Mouse (Mus musculus): Measurements from ENCODE around the gene Pes1. TPM values are rescaled to one million over a fixed set of nuclear protein-coding genes. Genes with fewer than 3 reads are reported as not detected.
"Not testable (repeated sequence)": the region's sequence is repeated elsewhere in the genome, so short reads cannot be mapped to it uniquely, and the experiment has no call there.

The Pes1 gene
- polyA plus RNA-seq, 1 experiment from 2014 or later = 78.0 TPM

DNA sequence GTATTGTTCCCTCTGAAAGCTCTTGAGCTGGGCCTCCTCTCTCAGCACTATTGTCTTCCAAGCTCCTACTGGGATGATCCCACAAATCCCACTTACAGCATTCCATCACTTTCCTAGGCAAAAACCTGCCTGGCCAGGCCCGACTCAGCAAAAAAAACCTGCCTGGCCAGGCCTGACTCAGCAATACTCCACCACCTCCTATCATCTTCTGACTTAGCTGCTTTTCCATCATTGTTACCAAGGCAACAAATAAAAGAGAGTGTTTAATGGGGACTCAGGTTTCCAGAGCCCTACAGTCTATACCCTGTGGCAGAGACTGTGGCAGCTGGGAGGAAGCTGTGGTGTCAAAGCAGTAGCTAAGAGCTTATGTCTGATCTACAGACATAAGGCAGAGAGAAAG is 48.8 kb downstream of the Pes1 start:
- 74% methylated on average over 1 of the region's 1 CpGs for WGBS
- Histone ChIP-seq H3K9ac (ENCODE audit: low read length) (no peak overlapping the region), H3K36me3 (ENCODE audit: control insufficient read depth, insufficient read depth, low read length) (no peaks in the 10 kb centered on the region), H3K4me1 (replicated peaks; ENCODE audit: control insufficient read depth, insufficient read depth, low read length) (no peaks in the 10 kb centered on the region), H3K27me3 (ENCODE audit: control insufficient read depth, insufficient read depth, low read depth, low read length) (no peaks in the 10 kb centered on the region), H3K9me3 (ENCODE audit: control insufficient read depth, low read length) (peaks cover 2% of the 10 kb centered on the region; the same call in 1 of the 2 replicates), H3K4me2 (ENCODE audit: low read depth, low read length) (no peak overlapping the region), H3K27ac (ENCODE audit: low read length) (no peak overlapping the region), H3K4me3 (ENCODE audit: low read length) (no peak overlapping the region)
- ATAC-seq (ENCODE audit: low read depth) = no peak

DNA sequence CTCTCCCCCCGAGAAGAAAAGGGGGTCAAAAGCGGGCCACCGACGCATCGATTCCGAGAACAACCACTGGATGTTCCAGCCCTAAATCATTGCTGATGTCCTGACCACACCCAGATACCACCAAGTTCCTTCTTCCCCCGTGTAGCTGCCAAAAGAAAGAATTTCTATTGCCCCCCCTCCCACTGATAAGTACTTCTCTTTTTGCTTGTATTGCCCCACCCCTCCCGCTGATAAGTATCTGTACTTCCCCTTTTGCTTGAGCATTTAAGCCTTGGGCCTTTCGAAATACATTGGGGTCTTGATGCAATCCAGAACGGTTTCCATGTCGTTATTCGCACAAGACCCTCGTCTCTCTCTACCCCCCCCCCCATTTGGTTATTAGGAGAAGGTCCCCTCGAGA is 52.0 kb downstream of the Pes1 start:
- WGBS = 78% methylated on average over 14 of the region's 14 CpGs
- not testable (repeated sequence) for H3K27me3 ChIP-seq (ENCODE audit: control insufficient read depth, insufficient read depth, low read depth, low read length); H3K4me2 ChIP-seq (ENCODE audit: low read depth, low read length); ATAC-seq (ENCODE audit: low read depth); H3K4me3 ChIP-seq (ENCODE audit: low read length); H3K27ac ChIP-seq (ENCODE audit: low read length); H3K9me3 ChIP-seq (ENCODE audit: control insufficient read depth, low read length); H3K36me3 ChIP-seq (ENCODE audit: control insufficient read depth, insufficient read depth, low read length); H3K9ac ChIP-seq (ENCODE audit: low read length); H3K4me1 ChIP-seq (replicated peaks; ENCODE audit: control insufficient read depth, insufficient read depth, low read length)

DNA sequence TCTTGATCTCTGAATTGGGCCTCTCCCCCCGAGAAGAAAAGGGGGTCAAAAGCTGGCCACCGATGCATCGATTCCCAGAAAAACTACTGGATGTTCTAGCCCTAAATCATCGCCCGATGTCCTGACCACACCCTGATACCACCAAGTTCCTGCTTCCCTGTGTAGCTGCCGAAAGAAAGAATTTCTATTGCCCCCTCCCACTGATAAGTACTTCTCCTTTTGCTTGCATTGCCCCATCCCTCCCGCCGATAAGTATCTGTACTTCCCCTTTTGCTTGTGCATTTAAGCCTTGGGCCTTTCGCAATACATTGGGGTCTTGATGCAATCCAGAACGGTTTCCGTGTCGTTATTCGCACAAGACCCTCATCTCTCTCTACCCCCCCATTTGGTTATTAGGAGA is 58.3 kb downstream of the Pes1 start:
- not testable (repeated sequence) for H3K4me3 ChIP-seq (ENCODE audit: low read length); H3K4me2 ChIP-seq (ENCODE audit: low read depth, low read length); H3K4me1 ChIP-seq (replicated peaks; ENCODE audit: control insufficient read depth, insufficient read depth, low read length); H3K27ac ChIP-seq (ENCODE audit: low read length); H3K36me3 ChIP-seq (ENCODE audit: control insufficient read depth, insufficient read depth, low read length); H3K9me3 ChIP-seq (ENCODE audit: control insufficient read depth, low read length); H3K9ac ChIP-seq (ENCODE audit: low read length); H3K27me3 ChIP-seq (ENCODE audit: control insufficient read depth, insufficient read depth, low read depth, low read length); ATAC-seq (ENCODE audit: low read depth)
- WGBS = 89% methylated on average over 13 of the region's 13 CpGs

DNA sequence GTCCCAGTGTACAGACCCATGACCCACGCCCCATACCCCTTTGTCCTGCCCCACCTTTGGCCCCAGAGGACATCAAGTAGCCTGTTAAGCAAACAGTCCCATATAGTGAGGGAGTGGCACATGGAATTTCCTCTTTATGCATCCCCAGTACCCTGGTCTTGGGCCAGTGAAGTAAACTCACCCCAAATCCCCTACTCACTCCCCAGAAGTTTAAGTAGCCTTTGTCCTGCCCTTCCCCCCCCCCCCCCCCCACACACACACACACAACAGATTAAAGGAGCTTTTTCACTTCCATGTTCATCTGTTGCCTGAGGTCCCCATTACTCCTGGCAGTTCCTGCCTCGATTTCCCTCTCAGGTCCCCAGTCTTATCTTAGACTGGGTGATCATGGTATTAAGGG is 59.5 kb downstream of the Pes1 start:
- H3K9me3 ChIP-seq (ENCODE audit: control insufficient read depth, low read length) = no peaks in the 10 kb centered on the region
- no peaks in the 10 kb centered on the region for H3K27me3 ChIP-seq (ENCODE audit: control insufficient read depth, insufficient read depth, low read depth, low read length)
- no peak overlapping the region for H3K4me2 ChIP-seq (ENCODE audit: low read depth, low read length)
- no peak for ATAC-seq (ENCODE audit: low read depth)
- no peaks in the 10 kb centered on the region for H3K36me3 ChIP-seq (ENCODE audit: control insufficient read depth, insufficient read depth, low read length)
- 64% methylated on average over 2 of the region's 2 CpGs for WGBS
- no peak overlapping the region for H3K4me3 ChIP-seq (ENCODE audit: low read length)
- H3K27ac ChIP-seq (ENCODE audit: low read length) = no peak overlapping the region
- H3K9ac ChIP-seq (ENCODE audit: low read length) = no peak overlapping the region
- H3K4me1 ChIP-seq (replicated peaks; ENCODE audit: control insufficient read depth, insufficient read depth, low read length) = no peaks in the 10 kb centered on the region

DNA sequence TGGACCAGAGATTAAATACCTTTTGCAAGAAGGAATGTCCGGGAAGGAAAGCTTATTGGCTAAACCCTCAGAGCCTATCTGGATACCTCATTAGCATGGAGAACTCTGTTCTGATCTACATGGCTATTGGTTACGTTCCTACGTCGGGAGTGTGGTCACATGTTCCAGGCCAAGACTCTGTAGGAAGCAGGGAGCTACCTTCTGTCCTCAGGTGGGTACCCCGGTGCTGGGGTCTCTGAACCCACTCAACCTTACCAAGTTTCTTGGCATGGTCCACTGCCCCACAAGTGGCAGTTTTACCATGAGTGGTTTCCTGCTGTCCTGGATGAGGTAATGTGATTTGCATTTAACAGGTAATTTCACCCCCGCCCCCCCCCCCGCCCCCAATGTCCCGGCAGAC is 63.3 kb downstream of the Pes1 start:
- Histone ChIP-seq H3K4me2 (ENCODE audit: low read depth, low read length) (no peak overlapping the region), H3K27ac (ENCODE audit: low read length) (no peak overlapping the region), H3K4me1 (replicated peaks; ENCODE audit: control insufficient read depth, insufficient read depth, low read length) (no peaks in the 10 kb centered on the region), H3K9me3 (ENCODE audit: control insufficient read depth, low read length) (no peaks in the 10 kb centered on the region), H3K4me3 (ENCODE audit: low read length) (no peak overlapping the region), H3K27me3 (ENCODE audit: control insufficient read depth, insufficient read depth, low read depth, low read length) (no peaks in the 10 kb centered on the region), H3K9ac (ENCODE audit: low read length) (no peak overlapping the region), H3K36me3 (ENCODE audit: control insufficient read depth, insufficient read depth, low read length) (no peaks in the 10 kb centered on the region)
- WGBS = 69% methylated on average over 8 of the region's 8 CpGs
- no peak for ATAC-seq (ENCODE audit: low read depth)

DNA sequence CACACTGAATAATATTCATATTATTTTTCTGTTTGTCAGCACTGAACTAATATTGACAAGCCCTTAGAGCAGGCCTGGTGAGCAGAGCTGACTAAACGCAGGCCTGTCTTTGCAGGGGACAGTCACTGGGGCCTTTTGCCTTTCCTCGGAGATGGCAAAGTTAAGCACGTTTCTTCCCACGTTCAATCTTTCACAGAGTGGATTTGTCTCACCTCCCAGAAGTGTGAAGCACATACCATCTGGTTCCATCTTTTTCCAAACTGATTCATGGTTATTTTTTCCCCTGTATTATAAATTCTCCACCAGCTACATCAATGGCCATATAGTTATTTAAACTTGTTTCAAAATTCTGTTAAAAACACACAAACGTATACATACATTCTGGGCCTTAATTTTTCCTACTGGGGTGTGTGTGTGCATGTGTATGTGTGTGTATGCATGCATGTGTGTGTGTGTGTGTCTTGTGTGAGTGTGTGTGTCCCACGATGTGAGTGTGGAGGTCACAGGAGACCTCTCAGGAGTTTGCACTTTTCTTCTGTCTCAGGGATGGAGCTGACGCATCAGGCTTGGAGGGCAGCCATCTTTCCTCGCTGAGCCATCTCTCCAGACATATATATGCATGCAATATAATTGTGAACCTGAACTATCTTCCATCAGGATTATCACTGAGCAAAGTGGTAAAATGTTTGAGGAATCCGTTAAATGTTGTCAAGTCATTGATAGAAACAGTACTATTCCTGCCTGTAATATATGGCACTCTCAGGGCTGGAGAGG is 64.0 kb downstream of the Pes1 start:
- H3K9ac ChIP-seq (ENCODE audit: low read length) = no peak overlapping the region

DNA sequence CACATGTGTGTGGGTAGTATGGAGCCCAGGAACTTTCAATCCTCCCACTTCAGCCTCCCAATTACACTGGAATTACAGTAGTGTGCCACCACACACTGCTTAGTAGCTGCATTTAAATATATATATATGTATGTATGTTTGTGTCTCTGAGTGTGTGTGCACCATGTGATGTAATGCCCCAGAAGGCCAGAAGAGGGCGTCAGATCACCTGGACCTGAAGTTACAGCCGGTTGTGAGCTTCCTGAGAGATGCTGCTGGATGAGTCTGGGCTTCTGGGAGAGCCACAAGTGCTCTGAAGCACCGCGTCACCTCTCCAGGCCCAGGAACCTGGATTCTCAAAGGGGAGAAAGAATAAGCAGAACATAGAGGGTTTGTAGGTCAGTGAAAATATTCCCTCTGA is 65.6 kb downstream of the Pes1 start:
- Histone ChIP-seq H3K4me3 (ENCODE audit: low read length) (no peak overlapping the region), H3K9ac (ENCODE audit: low read length) (no peak overlapping the region), H3K4me1 (replicated peaks; ENCODE audit: control insufficient read depth, insufficient read depth, low read length) (no peaks in the 10 kb centered on the region), H3K27ac (ENCODE audit: low read length) (no peak overlapping the region), H3K9me3 (ENCODE audit: control insufficient read depth, low read length) (no peaks in the 10 kb centered on the region), H3K4me2 (ENCODE audit: low read depth, low read length) (no peak overlapping the region), H3K27me3 (ENCODE audit: control insufficient read depth, insufficient read depth, low read depth, low read length) (no peaks in the 10 kb centered on the region), H3K36me3 (ENCODE audit: control insufficient read depth, insufficient read depth, low read length) (no peaks in the 10 kb centered on the region)
- 73% methylated on average over 4 of the region's 4 CpGs for WGBS
- ATAC-seq (ENCODE audit: low read depth) = no peak

More for the DNA sequence above, 64.0 kb downstream of the Pes1 start:
- H3K27me3 ChIP-seq (ENCODE audit: control insufficient read depth, insufficient read depth, low read depth, low read length) = no peaks in the 10 kb centered on the region
- no peak overlapping the region for H3K4me2 ChIP-seq (ENCODE audit: low read depth, low read length)
- H3K4me1 ChIP-seq (replicated peaks; ENCODE audit: control insufficient read depth, insufficient read depth, low read length) = no peaks in the 10 kb centered on the region
- H3K36me3 ChIP-seq (ENCODE audit: control insufficient read depth, insufficient read depth, low read length) = no peaks in the 10 kb centered on the region
- ATAC-seq (ENCODE audit: low read depth) = no peak
- 62% methylated on average over 9 of the region's 9 CpGs for WGBS
- H3K9me3 ChIP-seq (ENCODE audit: control insufficient read depth, low read length) = no peaks in the 10 kb centered on the region
- no peak overlapping the region for H3K27ac ChIP-seq (ENCODE audit: low read length)
- no peak overlapping the region for H3K4me3 ChIP-seq (ENCODE audit: low read length)

Other genes with a start within 250 kb of the Pes1 start
- gene Osbp2, start 100.1 kb upstream of the Pes1 start, polyA plus RNA-seq (2015; fragmentation: Nextera tagmentation; extraction: Ambion mirVana) = 0.23 and 0.60 TPM in 2 replicates
- gene 4921536K21Rik, start 68.9 kb upstream of the Pes1 start, polyA plus RNA-seq (2015; fragmentation: Nextera tagmentation; extraction: Ambion mirVana) = 0.47 and 0.79 TPM in 2 replicates
- 11.7 and 12.6 TPM in 2 replicates for gene Dusp18, start 68.7 kb upstream of the Pes1 start, polyA plus RNA-seq (2015; fragmentation: Nextera tagmentation; extraction: Ambion mirVana)
- gene Slc35e4, start 49.3 kb upstream of the Pes1 start, polyA plus RNA-seq (2015; fragmentation: Nextera tagmentation; extraction: Ambion mirVana) = 3.5 and 4.4 TPM in 2 replicates
- gene Tcn2, start 31.8 kb upstream of the Pes1 start, polyA plus RNA-seq (2015; fragmentation: Nextera tagmentation; extraction: Ambion mirVana) = 69.7 and 70.1 TPM in 2 replicates
- gene 4930556J24Rik, start 12.8 kb downstream of the Pes1 start, polyA plus RNA-seq (2015; fragmentation: Nextera tagmentation; extraction: Ambion mirVana) = 0.24 and 0.38 TPM in 2 replicates
- gene Gal3st1, start 19.7 kb downstream of the Pes1 start, polyA plus RNA-seq (2015; fragmentation: Nextera tagmentation; extraction: Ambion mirVana) = 9.5 and 10.0 TPM in 2 replicates
- 24.1 and 29.7 TPM in 2 replicates for gene Sec14l4, start 67.5 kb downstream of the Pes1 start, polyA plus RNA-seq (2015; fragmentation: Nextera tagmentation; extraction: Ambion mirVana)
- gene Sec14l3, start 100.9 kb downstream of the Pes1 start, polyA plus RNA-seq (2015; fragmentation: Nextera tagmentation; extraction: Ambion mirVana) = 41.5 and 63.9 TPM in 2 replicates
- 9.5 and 9.6 TPM in 2 replicates for gene Mtfp1, start 131.5 kb downstream of the Pes1 start, polyA plus RNA-seq (2015; fragmentation: Nextera tagmentation; extraction: Ambion mirVana)
- gene Sec14l2, start 159.4 kb downstream of the Pes1 start, polyA plus RNA-seq (2015; fragmentation: Nextera tagmentation; extraction: Ambion mirVana) = 2.9 and 3.3 TPM in 2 replicates
- 33.6 and 35.7 TPM in 2 replicates for gene Rnf215, start 171.2 kb downstream of the Pes1 start, polyA plus RNA-seq (2015; fragmentation: Nextera tagmentation; extraction: Ambion mirVana)
- 9.2 and 11.4 TPM in 2 replicates for gene Ccdc157, start 196.3 kb downstream of the Pes1 start, polyA plus RNA-seq (2015; fragmentation: Nextera tagmentation; extraction: Ambion mirVana)
- 42.1 and 48.9 TPM in 2 replicates for gene Sf3a1, start 196.4 kb downstream of the Pes1 start, polyA plus RNA-seq (2015; fragmentation: Nextera tagmentation; extraction: Ambion mirVana)
- 30.5 and 34.3 TPM in 2 replicates for gene Tbc1d10a, start 222.8 kb downstream of the Pes1 start, polyA plus RNA-seq (2015; fragmentation: Nextera tagmentation; extraction: Ambion mirVana)

All from lung, embryonic 16.5 days (tissue).